Mouse (Mus musculus) bone marrow, adult 2 months (tissue): ENCODE results near the gene Rhbdl2.

Source experiments
- CTCF ChIP-seq: fragments of 200-500 bp; IDR thresholded peaks from 2 replicates; pipeline ENCODE4 v1.5.1; 2011; ENCODE audit warnings: low read length, control low read depth; ENCODE audit not compliant: control insufficient read depth, insufficient read depth
- POLR2A ChIP-seq: fragments of 200-500 bp; IDR thresholded peaks from 2 replicates; pipeline ENCODE4 v1.6.1; 2011; ENCODE audit warnings: low read depth, mild to moderate bottlenecking, control low read depth, low read length, borderline replicate concordance; ENCODE audit not compliant: control insufficient read depth

GRCm38 (mm10) chr4:123858090-123858489 lies 70.4 kb downstream of the Rhbdl2 start:
- TF ChIP-seq POLR2A, result no peak
- TF ChIP-seq CTCF, result no peak
